Mouse (Mus musculus) hindbrain, embryonic 12.5 days (tissue): ENCODE measurements at regions not wholly inside any gene's neighbourhood (a gene's known extent, or its start where the extent isn't known, plus 50 kb on each side); places are given as distances from the start of the nearest gene placed in this dataset.

ENCODE experiments used
- ATAC-seq: fragments of 200-750 bp; cut with Nextera tagmentation; 2 replicates; pipeline ENCODE4 v1.8.0; 2017; ENCODE audit warnings: moderate TSS enrichment; ENCODE audit not compliant: low FRiP score
- H3K27ac ChIP-seq: fragments of 300-500 bp; sonication (generic); 2 replicates; pipeline ENCODE4 v1.5.1; 2016; ENCODE audit warnings: mild to moderate bottlenecking
- H3K27me3 ChIP-seq: fragments of 300-500 bp; sonication (generic); 2 replicates; pipeline ENCODE4 v1.6.1; 2016; ENCODE audit warnings: mild to moderate bottlenecking
- H3K36me3 ChIP-seq: fragments of 300-500 bp; sonication (generic); 2 replicates; pipeline ENCODE4 v1.6.1; 2016; ENCODE audit warnings: mild to moderate bottlenecking
- H3K4me1 ChIP-seq: fragments of 300-500 bp; sonication (generic); 2 replicates; pipeline ENCODE4 v1.6.1; 2016
- H3K4me2 ChIP-seq: fragments of 300-500 bp; sonication (generic); replicated peaks from 2 replicates; pipeline ENCODE4 v1.6.1; 2016; ENCODE audit warnings: mild to moderate bottlenecking
- H3K4me3 ChIP-seq: fragments of 300-500 bp; sonication (generic); 2 replicates; pipeline ENCODE4 v1.5.1; 2016; ENCODE audit warnings: mild to moderate bottlenecking
- H3K9ac ChIP-seq: fragments of 300-500 bp; sonication (generic); 2 replicates; pipeline ENCODE4 v1.6.1; 2016; ENCODE audit warnings: mild to moderate bottlenecking, moderate library complexity
- H3K9me3 ChIP-seq: fragments of 300-500 bp; sonication (generic); replicated peaks from 2 replicates; pipeline ENCODE4 v1.6.1; 2016; ENCODE audit warnings: mild to moderate bottlenecking
- WGBS: fragments of 180-500 bp; shearing (Covaris S2); methylation state at CpG from one replicate; pipeline ENCODE4 v1.1.7; 2016; 5-methylcytosine and 5-hydroxymethylcytosine counted together

DNA sequence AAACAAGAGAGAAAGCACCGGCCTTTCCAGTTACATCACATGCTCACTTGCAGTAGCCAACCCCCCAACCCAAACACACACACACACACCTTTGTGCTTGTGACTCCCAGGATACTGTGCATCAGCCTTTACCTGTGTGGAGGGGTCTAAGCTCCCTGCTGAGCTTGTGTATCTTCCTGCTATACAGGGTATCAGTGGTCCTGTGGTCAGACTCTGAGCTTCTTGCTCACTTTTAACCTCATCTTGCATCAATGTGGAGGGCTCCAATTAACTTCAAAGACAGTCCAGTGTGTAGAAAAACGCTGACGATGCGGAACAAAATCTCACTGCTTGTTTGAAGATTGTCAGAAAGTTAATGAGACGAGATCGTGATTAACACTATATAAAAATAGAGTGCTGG lies 71.4 kb upstream of the Gypa start:
- Histone ChIP-seq H3K9me3 (no peaks in the 10 kb centered on the region), H3K4me1 (no peaks in the 10 kb centered on the region), H3K9ac (no peak overlapping the region), H3K27ac (no peak overlapping the region), H3K4me3 (no peak overlapping the region), H3K4me2 (no peak overlapping the region), H3K27me3 (no peaks in the 10 kb centered on the region), H3K36me3 (no peaks in the 10 kb centered on the region)
- 87% methylated on average over 6 of the region's 6 CpGs for WGBS
- no peak for ATAC-seq

DNA sequence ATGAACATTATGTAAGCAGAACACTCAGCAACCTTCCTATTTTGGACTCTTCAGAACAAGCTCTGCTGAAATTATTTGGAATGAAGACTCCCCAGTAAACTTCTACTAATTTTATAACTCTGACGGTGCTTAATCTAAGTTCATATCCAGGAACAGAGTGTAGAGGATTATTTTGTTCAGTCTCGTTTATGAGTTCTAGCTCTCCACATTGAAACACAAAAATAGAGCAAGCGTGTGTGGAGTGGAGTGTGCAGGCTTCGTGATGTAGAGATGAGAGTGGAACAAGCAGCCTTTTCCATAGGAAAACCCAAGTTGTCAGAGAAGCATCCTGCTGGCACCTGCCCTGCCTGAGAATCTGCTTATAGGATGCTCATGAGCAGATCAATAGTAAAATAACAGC lies 77.5 kb upstream of the Gypa start:
- Histone ChIP-seq H3K36me3 (no peaks in the 10 kb centered on the region), H3K4me1 (no peaks in the 10 kb centered on the region), H3K27me3 (no peaks in the 10 kb centered on the region), H3K9me3 (no peaks in the 10 kb centered on the region), H3K4me2 (no peak overlapping the region), H3K9ac (no peak overlapping the region), H3K4me3 (no peak overlapping the region), H3K27ac (no peak overlapping the region)
- ATAC-seq: no peak
- WGBS: 92% methylated on average over 4 of the region's 4 CpGs

DNA sequence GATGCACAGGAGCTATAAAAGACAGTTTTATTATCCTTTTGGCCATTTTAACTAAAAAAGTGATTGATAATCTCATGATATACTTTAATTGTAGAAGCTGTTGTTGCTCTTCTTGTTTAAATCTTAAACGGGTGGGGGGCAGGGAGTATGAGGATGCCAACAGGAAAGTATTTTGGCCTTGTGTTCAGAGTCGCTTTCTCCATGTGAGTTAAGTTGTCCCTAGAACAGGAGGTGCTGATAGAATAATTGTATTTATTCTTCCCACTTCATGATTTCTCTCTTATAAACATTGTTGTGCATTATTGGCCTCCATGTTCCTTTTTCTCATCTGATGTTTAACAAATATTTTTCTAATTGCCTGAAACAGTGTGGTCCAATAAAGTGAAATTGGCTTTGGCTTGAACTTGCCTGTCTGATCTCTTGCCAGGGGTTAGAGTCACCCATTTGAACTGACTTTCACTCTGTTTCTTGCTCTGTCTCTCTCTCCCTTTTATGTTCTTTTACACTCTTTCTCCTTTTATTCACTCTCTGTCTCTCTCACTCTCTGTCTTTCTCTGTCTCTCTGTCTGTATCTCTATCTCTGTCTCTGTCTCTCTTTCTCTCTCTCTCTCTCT lies 93.9 kb upstream of the Gypa start:
- H3K4me3 ChIP-seq: no peak overlapping the region
- no peaks in the 10 kb centered on the region for H3K27me3 ChIP-seq
- no peak for ATAC-seq
- H3K27ac ChIP-seq: no peak overlapping the region
- H3K9me3 ChIP-seq: no peaks in the 10 kb centered on the region
- H3K4me2 ChIP-seq: no peak overlapping the region
- H3K9ac ChIP-seq: no peak overlapping the region
- H3K4me1 ChIP-seq: no peaks in the 10 kb centered on the region
- 88% methylated on average over 2 of the region's 2 CpGs for WGBS
- H3K36me3 ChIP-seq: no peaks in the 10 kb centered on the region

DNA sequence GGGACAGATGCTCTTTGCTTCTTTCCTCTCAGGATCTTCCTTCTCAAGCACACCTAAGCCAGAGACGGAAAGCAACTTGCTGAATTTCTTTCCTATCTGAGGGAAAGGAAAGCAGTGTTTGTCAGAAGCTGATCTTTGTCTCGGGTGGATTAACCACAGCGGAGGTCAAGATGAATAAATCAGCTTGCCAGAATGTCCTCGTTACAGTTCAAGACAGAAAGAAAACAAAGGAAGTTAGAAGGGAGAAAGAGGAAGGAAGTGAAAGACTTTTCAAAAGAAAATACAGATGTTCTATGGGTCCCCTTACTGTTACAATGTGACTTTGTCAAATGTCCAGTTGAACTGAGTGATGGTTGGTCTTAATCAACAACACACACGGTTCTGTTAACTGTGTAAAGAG lies 98.6 kb upstream of the Gypa start:
- H3K36me3 ChIP-seq: no peaks in the 10 kb centered on the region
- no peak overlapping the region for H3K9ac ChIP-seq
- H3K4me2 ChIP-seq: no peak overlapping the region
- H3K4me3 ChIP-seq: no peak overlapping the region
- no peaks in the 10 kb centered on the region for H3K4me1 ChIP-seq
- WGBS: 69% methylated on average over 5 of the region's 5 CpGs
- no peaks in the 10 kb centered on the region for H3K9me3 ChIP-seq
- ATAC-seq: no peak
- no peaks in the 10 kb centered on the region for H3K27me3 ChIP-seq
- H3K27ac ChIP-seq: no peak overlapping the region

DNA sequence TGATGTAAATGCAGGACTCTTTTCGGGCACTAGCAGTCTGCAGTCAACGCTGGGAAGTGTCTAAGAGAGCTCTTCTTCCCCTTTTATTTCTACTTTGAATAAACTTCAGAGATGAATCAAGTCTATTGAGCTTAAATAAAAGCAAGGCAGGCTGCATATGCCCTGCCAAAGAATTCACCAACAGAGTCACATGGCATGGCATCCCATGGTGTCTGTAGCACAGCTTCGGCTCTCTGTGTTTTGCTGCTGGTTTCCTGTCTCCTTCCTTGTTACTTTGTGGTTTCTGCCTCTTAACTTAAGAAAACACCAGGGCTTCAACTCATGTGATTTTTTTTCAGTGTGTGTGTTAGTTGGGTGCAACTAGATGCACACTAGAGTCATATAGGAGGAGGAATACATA lies 100.5 kb upstream of the Gypa start:
- Histone ChIP-seq H3K4me2 (no peak overlapping the region), H3K4me1 (no peaks in the 10 kb centered on the region), H3K9me3 (no peaks in the 10 kb centered on the region), H3K4me3 (no peak overlapping the region), H3K27me3 (no peaks in the 10 kb centered on the region), H3K27ac (no peak overlapping the region), H3K36me3 (no peaks in the 10 kb centered on the region), H3K9ac (no peak overlapping the region)
- no peak for ATAC-seq
- WGBS: 70% methylated on average over 3 of the region's 3 CpGs

DNA sequence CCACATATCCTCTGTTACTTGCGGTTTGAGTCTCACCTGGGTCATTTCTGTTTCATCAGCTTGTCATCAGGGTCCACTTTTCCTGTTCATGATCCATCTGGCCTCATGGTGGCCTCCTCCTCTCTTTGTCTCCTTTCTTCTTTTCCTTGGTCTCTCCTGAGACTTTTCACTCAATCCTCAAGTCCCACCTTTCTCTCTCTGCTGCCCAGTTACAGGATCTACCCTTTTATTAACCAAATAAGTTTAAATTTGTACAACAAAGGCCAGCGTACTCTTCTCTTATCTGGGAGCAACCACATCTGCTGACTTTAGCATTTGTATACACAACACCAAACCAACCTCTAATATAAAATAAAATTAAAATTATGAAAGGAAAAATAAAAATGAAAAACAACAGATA lies 124.4 kb upstream of the Gypa start:
- Histone ChIP-seq H3K4me2 (no peak overlapping the region), H3K27me3 (no peaks in the 10 kb centered on the region), H3K27ac (no peak overlapping the region), H3K9ac (no peak overlapping the region), H3K9me3 (no peaks in the 10 kb centered on the region), H3K4me3 (no peak overlapping the region), H3K36me3 (no peaks in the 10 kb centered on the region), H3K4me1 (no peaks in the 10 kb centered on the region)
- WGBS: 87% methylated on average over 2 of the region's 2 CpGs
- no peak for ATAC-seq

DNA sequence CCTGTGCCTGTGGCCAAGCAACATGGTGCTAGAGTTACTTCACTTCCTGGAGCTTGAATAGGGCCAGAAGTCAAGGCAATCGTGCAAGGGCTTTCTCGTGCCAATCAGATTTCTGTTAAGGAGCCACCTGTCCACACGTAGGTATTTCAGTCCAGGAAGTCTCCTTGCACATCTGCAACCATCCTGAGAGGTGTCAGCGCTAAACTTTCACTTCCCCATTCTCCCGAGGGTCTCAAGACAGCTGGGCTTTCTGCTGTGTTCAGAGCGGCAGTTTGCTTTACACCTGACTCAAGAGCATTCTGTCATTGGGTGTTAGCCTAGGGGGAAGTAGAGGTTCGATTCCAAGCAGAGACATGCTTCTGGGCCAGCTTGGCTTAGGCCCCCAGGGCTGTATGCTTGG lies 129.5 kb upstream of the Gypa start:
- Histone ChIP-seq H3K36me3 (no peaks in the 10 kb centered on the region), H3K4me1 (no peaks in the 10 kb centered on the region), H3K4me2 (no peak overlapping the region), H3K9ac (no peak overlapping the region), H3K27me3 (no peaks in the 10 kb centered on the region), H3K27ac (no peak overlapping the region), H3K9me3 (no peaks in the 10 kb centered on the region), H3K4me3 (no peak overlapping the region)
- no peak for ATAC-seq
- 82% methylated on average over 7 of the region's 7 CpGs for WGBS

DNA sequence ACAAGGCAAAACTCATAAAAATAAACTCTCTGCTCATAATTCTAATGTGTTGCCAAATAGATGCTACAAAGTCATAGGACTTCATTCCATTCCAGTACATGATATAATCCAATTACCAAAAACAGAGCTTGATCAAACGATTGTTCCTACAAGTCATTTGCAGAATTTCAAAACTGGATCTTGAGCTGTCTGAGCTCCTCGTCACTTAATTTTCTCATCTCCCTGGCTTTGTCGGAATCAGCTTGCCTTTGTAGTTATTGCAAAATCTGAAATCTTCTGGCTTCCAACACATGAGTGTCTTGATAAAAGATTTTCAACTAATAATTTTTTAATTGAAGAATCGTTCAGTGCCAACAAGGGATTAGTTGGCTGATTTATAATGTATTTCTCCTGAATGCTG lies 150.3 kb upstream of the Gypa start:
- Histone ChIP-seq H3K4me3 (no peak overlapping the region), H3K27me3 (no peaks in the 10 kb centered on the region), H3K4me2 (no peak overlapping the region), H3K36me3 (no peaks in the 10 kb centered on the region), H3K4me1 (no peaks in the 10 kb centered on the region), H3K27ac (no peak overlapping the region), H3K9me3 (no peaks in the 10 kb centered on the region), H3K9ac (no peak overlapping the region)
- no peak for ATAC-seq
- 89% methylated on average over 4 of the region's 4 CpGs for WGBS

DNA sequence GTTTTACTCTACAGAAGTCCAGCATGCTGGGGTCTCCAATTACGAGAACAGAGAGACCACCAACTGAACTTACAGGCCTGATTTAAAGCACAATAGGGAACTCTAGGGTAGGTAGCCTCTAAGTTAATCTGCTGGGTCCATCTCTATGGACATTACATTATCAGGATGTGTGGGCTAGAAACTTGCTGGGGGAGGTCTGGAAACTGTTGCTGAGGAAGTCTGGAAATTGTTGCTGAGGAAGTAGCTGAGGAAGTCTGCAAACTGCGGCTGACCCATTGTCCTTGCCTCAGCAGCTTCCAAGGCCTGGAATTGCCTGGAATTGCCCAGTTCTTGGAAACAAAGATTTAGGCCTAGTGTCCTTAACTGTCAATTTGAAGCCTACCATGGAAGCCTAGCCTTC lies 155.7 kb upstream of the Gypa start:
- no peak for ATAC-seq
- Histone ChIP-seq H3K4me1 (no peaks in the 10 kb centered on the region), H3K27me3 (no peaks in the 10 kb centered on the region), H3K27ac (no peak overlapping the region), H3K9me3 (no peaks in the 10 kb centered on the region), H3K4me2 (no peak overlapping the region), H3K36me3 (no peaks in the 10 kb centered on the region), H3K4me3 (no peak overlapping the region), H3K9ac (no peak overlapping the region)
- 80% methylated on average over 2 of the region's 2 CpGs for WGBS

DNA sequence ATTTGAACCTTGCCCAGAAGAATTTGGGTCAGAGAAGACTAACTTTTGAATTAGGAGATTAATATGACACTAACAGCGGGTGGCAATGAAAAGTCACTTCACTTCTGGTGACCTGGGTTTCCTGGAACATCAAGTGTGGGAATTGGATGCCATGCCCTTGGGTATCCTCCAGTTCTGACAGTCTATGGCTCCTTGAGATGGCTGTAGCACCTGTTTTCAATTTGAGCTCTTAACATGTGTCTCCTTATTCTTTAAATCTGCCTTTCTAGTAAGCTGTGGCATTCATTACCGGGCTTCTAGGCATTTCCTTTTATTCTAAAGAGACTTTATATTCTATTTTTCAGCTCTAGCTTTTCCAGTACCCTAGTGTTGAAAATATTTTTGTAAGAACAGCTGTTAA lies 164.9 kb upstream of the Gypa start:
- no peak overlapping the region for H3K27ac ChIP-seq
- H3K4me3 ChIP-seq: no peak overlapping the region
- WGBS: 78% methylated on average over 2 of the region's 2 CpGs
- no peaks in the 10 kb centered on the region for H3K9me3 ChIP-seq
- no peak for ATAC-seq
- H3K27me3 ChIP-seq: no peaks in the 10 kb centered on the region
- no peaks in the 10 kb centered on the region for H3K36me3 ChIP-seq
- no peak overlapping the region for H3K4me2 ChIP-seq
- H3K4me1 ChIP-seq: no peaks in the 10 kb centered on the region
- no peak overlapping the region for H3K9ac ChIP-seq

DNA sequence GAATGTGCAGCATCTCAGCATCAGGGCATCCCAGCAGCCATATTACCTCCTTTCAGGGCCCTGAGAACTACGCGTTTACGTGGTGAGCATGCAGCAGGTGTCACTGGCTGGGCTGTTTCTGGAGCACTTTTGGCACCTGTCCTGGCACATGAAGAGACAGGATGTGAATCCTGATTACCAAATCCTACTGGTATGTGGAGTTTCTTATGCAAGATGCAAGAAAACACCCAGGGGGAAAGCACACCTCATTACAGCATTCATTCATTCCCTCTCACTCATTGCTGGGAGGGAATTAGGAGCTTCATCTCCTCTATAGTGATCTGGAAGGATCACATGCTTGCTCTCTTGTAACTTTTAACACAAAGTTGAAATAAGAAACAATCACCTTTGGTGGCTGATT lies 167.7 kb upstream of the Gypa start:
- WGBS: 89% methylated on average over 3 of the region's 3 CpGs
- Histone ChIP-seq H3K27me3 (no peaks in the 10 kb centered on the region), H3K4me2 (no peak overlapping the region), H3K36me3 (no peaks in the 10 kb centered on the region), H3K9ac (no peak overlapping the region), H3K4me1 (peaks cover 2% of the 10 kb centered on the region; the same call in 1 of the 2 replicates), H3K9me3 (no peaks in the 10 kb centered on the region), H3K27ac (no peak overlapping the region), H3K4me3 (no peak overlapping the region)
- ATAC-seq: no peak

DNA sequence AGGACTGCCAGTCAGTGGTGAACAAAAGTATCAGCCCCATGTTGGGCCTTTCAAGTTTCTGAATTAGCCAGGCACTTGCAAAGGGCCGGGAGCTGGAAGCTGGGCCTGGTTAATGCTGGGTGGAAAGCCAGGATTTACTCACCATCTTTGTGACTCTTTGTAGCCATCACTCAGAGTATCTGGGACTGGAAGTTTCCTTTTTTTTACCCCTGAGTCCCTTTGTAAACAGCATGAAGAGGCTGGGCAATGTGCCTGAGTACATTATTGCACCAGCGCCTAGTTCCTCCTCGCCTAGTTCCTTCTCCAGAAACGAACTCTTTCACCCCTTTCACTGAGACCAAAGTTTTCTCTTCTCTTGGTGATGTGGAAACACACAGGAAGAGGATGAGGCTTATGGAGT lies 168.4 kb upstream of the Gypa start:
- H3K27ac ChIP-seq: no peak overlapping the region
- WGBS: 77% methylated on average over 4 of the region's 4 CpGs
- no peak overlapping the region for H3K9ac ChIP-seq
- peaks cover 2% of the 10 kb centered on the region; the same call in 1 of the 2 replicates for H3K4me1 ChIP-seq
- ATAC-seq: no peak
- no peak overlapping the region for H3K4me3 ChIP-seq
- no peaks in the 10 kb centered on the region for H3K27me3 ChIP-seq
- no peaks in the 10 kb centered on the region for H3K36me3 ChIP-seq
- H3K9me3 ChIP-seq: no peaks in the 10 kb centered on the region
- H3K4me2 ChIP-seq: no peak overlapping the region

DNA sequence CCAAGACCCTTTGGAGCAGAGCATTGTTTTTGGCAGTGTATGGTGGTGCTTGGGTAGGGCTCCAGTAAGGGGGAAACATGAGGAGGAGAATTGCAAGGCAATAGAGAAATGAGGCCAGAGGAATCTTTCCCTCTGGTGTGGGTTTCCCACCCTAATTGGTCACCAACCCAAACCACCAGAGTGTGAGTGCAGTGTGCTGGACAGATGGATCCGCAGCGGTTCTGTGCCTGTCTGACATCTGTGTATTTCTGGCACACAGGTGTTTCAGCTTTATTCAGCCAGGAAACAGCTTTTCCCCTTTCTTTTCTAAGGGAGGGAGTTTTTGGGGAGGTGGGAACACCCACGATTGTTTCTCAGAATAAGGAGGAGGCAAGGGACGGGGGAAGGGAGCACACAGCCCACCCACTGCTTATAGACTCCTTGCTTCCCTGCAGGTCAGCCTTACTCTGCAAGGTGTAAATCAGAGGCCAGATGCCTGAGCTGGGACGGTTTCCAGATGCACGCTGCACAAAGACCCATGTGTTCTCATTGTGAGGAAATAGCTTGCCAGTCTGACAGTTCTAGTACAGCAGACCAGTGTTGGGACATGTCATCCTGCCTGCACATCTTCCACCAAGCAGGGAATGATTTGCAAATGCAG lies 175.2 kb upstream of the Gypa start:
- Histone ChIP-seq H3K4me3 (no peak overlapping the region), H3K27me3 (0 out of 2 replicates have a peak, but pooled peaks cover under 1% of the 10 kb centered on the region), H3K36me3 (no peaks in the 10 kb centered on the region), H3K4me2 (no peak overlapping the region), H3K4me1 (peaks cover 22% of the 10 kb centered on the region), H3K9me3 (no peaks in the 10 kb centered on the region), H3K27ac (no peak overlapping the region), H3K9ac (no peak overlapping the region)
- ATAC-seq: no peak
- WGBS: 46% methylated on average over 6 of the region's 6 CpGs
